Mouse (Mus musculus): ENCODE measurements around the gene Deaf1.

GRCm38 (mm10) chr7:141264041-141264700 lies 63.3 kb downstream of the Deaf1 start:
- TF ChIP-seq CTCF (IDR thresholded peaks at IDR 0.05; ENCODE audit: borderline replicate concordance, insufficient read depth, low read depth, low read length) (no peak), POLR2A (IDR thresholded peaks at IDR 0.05; ENCODE audit: borderline replicate concordance, insufficient read depth, low read length) (no peak)
